Mouse (Mus musculus) cerebellum, adult 2 months (tissue): ENCODE results near the gene Insr.

ENCODE experiments used
- CTCF ChIP-seq: fragments of 200-500 bp; IDR thresholded peaks from 2 replicates; pipeline ENCODE4 v1.5.1; 2011; ENCODE audit warnings: low read depth, mild to moderate bottlenecking, control low read depth, low read length, moderate library complexity, borderline replicate concordance; ENCODE audit not compliant: insufficient read depth
- POLR2A ChIP-seq: fragments of 200-500 bp; IDR thresholded peaks from 2 replicates; pipeline ENCODE4 v1.6.1; 2011; ENCODE audit warnings: low read length, control low read depth, borderline replicate concordance; ENCODE audit not compliant: insufficient read depth

- no peak for TF ChIP-seq CTCF
- no peak for TF ChIP-seq POLR2A
Measured at GRCm38 (mm10) chr8:3191006-3191405, 88.4 kb downstream of the Insr start.
